In genomic region chr6:72130056-72130455, GRCm38 (mm10) we compare ENCODE assay signal across 28 mouse cellular contexts.
"Had no signal": no experiment of that assay in that cellular context is flagged by ENCODE, and none has a peak within 500 bp of the region (broad histone marks: within the 10 kb centered on the region; RNA-seq: fewer than 3 reads in every experiment).

No protein-coding gene starts in this region.

- H3K4me1 ChIP-seq: lung, embryonic 15.5 days; midbrain, embryonic 10.5 days; midbrain, embryonic 12.5 days; midbrain, embryonic 13.5 days; midbrain, embryonic 15.5 days had no signal

- H3K9ac ChIP-seq: limb, embryonic 12.5 days; limb, embryonic 13.5 days; limb, embryonic 15.5 days; liver, embryonic 12.5 days; liver, embryonic 13.5 days; liver, embryonic 14.5 days; liver, embryonic 15.5 days; liver, postnatal 0 days; lung, embryonic 14.5 days; lung, embryonic 15.5 days; midbrain, embryonic 12.5 days; midbrain, embryonic 13.5 days; midbrain, embryonic 15.5 days had no signal

- H3K4me3 ChIP-seq: left cerebral cortex, adult 2 months; limb, embryonic 12.5 days; limb, embryonic 13.5 days; limb, embryonic 15.5 days; liver, embryonic 12.5 days; liver, embryonic 13.5 days; liver, embryonic 15.5 days; lung, embryonic 15.5 days; megakaryocyte, embryonic 14.5 days; midbrain, embryonic 10.5 days; midbrain, embryonic 12.5 days; midbrain, embryonic 13.5 days; midbrain, embryonic 15.5 days; myocyte had no signal

- H3K9me3 ChIP-seq: limb, embryonic 12.5 days; limb, embryonic 13.5 days; limb, embryonic 15.5 days; liver, embryonic 12.5 days; liver, embryonic 13.5 days; liver, embryonic 15.5 days; lung, embryonic 15.5 days; megakaryocyte, embryonic 14.5 days; midbrain, embryonic 10.5 days; midbrain, embryonic 12.5 days; midbrain, embryonic 13.5 days; midbrain, embryonic 15.5 days had no signal

- H3K27me3 ChIP-seq: limb, embryonic 12.5 days; limb, embryonic 13.5 days; limb, embryonic 15.5 days; liver, embryonic 12.5 days; liver, embryonic 13.5 days; liver, embryonic 15.5 days; lung, embryonic 15.5 days; midbrain, embryonic 12.5 days; midbrain, embryonic 13.5 days; midbrain, embryonic 15.5 days had no signal

- H3K27ac ChIP-seq: left cerebral cortex, adult 2 months; limb, embryonic 12.5 days; limb, embryonic 13.5 days; limb, embryonic 15.5 days; liver, embryonic 12.5 days; liver, embryonic 13.5 days; liver, embryonic 14.5 days; liver, embryonic 15.5 days; lung, embryonic 15.5 days; macrophage; midbrain, embryonic 10.5 days; midbrain, embryonic 12.5 days; midbrain, embryonic 13.5 days; midbrain, embryonic 15.5 days had no signal

- DNase-seq: left cerebral cortex, postnatal 4 days; liver; liver, embryonic 13.5 days; liver, postnatal 0 days; lung, adult 18-20 months; lung, adult 2 months; lung, embryonic 14.5 days; lung, postnatal 10 days; lung, postnatal 36 days; lung, postnatal 4 days; midbrain, embryonic 14.5 days had no signal

- H3K4me2 ChIP-seq: limb, embryonic 12.5 days; limb, embryonic 13.5 days; limb, embryonic 15.5 days; liver, embryonic 11.5 days; liver, embryonic 12.5 days; liver, embryonic 13.5 days; liver, embryonic 15.5 days; lung, embryonic 14.5 days; lung, embryonic 15.5 days; midbrain, embryonic 11.5 days; midbrain, embryonic 12.5 days; midbrain, embryonic 13.5 days; midbrain, embryonic 15.5 days had no signal
